Mouse (Mus musculus): ENCODE measurements at regions not wholly inside any gene's neighbourhood (a gene's known extent, or its start where the extent isn't known, plus 50 kb on each side); places are given as distances from the start of the nearest gene placed in this dataset.

DNA sequence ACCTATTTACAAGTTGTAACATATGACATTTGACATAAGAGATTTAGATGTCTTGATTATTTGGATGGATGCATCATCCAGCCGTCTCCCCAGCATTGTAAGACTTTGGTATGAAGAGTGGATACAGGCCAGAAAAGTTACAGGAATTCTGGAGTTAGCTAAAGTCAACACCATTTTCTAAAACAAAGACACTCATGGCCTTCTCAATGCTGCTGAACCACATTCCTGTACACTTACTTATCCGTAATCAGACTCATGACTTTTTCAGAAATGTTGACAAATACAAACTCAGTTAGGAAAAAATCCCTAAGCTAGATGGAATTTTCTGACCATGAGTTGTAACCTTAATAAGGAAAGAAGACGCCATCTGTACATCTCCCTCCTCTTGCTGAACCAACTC, 111.5 kb upstream of the Bdnf start:
- intact Hi-C loops (cut with DNase I): no loop called here

DNA sequence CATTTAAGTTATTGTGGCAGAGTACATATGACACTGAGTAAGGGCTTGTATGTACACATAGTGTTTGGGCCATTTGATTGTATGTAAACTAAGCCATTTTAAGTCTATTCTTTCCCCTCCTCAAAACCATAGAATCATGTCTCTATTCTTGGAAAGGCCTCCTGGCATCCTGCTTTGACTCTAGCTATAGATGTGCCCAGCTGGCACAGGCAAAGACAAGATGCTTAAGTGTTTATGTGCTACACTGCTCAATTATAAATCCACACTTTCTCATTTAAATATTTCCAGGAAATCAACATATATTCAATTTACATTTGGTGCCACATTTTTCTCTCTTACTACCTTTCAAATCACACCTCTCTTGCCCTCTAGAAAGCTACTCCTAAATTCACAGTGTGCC, 97.6 kb upstream of the Bdnf start:
- intact Hi-C loops (cut with DNase I): no loop called here
- no peak for DNase-seq

More for the DNA sequence above, 111.5 kb upstream of the Bdnf start:
- no peak for DNase-seq

DNA sequence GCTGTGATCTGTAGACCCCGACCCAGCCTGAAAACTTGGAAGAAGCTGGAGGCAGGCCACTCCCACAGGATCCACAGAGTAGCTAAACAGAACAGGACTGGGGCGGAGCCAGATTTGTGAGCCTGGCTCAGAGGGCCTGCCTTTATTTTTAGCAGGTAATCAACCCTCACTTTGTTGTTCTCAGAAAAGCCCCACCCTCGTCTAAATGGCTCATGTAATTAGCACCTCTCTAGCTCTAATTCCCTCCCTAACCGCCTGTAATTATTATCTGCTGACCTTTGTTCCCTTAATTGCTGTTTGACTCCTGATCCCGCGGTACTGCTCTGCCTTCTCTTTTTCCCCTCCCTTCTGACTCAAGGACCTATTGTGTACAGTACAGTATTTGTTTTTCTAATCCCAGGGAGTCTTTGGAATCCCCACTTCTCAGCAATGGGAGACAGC, 95.6 kb upstream of the Bdnf start:
- intact Hi-C loops (cut with DNase I): no loop called here
- no peak for DNase-seq

DNA sequence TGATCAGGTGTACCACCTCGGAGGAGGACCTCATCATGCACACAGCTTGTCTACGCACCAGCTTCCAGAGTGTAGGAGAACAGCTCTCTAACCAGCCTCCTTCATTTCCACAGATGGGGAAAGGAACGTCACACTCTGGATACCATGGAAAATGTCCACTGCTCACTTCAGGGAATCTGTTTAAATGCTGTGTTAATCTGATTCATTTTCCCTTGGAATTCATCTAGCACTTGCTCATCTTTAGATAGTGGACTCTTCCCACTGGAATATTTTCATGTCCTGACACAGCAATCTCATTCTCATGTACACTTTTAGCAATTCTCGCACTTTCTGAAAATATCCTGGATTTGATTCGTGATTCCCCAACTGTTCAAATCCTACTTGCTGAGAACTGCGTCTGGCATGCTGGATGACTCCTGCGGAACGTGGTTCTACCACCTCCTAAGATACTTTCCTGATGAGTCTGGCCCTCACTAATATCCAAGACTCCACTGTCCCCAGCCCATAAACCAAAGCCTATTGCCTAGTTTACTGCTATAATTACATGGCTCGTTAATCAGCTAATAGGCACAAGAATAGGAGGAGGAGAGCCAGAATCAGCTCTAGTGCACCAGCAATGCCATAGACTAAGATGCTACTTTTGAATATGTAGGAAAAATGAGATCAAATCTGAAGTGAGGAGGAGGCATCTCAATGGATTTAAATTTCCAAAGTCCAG, 56.0 kb upstream of the Bdnf start:
- intact Hi-C loops (cut with DNase I): no loop called here
- DNase-seq: no peak

DNA sequence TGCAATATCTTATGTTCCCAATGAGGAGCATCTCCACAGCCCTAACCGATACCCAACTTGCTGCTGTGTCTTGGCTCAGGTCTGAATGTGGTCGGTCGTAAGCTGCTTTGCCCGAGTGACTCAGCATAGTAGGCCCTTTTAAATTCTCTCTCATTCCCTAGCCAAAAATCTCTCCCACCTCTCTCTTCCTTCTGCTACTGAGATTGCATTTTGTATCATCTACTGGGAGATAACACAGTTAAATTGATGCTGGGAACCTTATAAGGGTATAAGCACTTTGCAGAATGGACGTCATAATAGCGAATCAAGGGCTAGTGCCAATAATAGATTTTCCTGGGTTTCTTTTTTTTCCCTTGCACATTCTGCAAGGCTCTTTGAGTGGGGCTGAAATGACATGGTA, 54.8 kb upstream of the Bdnf start:
- DNase-seq: no peak
- intact Hi-C loops (cut with DNase I): no loop called here

DNA sequence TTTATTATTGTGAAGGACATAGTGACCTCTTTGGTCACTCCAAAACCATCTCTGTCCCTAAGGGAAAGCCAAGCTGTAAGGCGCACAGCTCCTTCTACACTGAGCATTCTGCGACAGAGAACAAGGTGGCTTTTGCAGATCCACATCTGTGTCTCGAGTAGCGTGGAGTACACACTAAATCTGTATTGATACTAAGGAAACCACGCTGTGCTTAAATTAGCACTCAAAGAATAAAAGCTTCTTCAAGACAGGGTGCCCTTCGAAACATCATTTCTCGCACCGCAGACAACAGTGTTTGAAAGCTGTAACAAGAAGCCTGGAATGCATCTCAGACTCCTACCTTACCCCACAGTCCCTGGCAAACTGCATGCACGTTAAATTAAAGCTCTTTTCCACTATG, 52.9 kb upstream of the Bdnf start:
- intact Hi-C loops (cut with DNase I): no loop called here
- no peak for DNase-seq
